Mouse (Mus musculus): ENCODE measurements around the gene Mex3d. TPM values are rescaled to one million over a fixed set of nuclear protein-coding genes. Genes with fewer than 3 reads are reported as not detected.
A peak's percentile ranks its signal among the peaks of the same experiment; 100 is the strongest.
"Not testable (repeated sequence)": the region's sequence is repeated elsewhere in the genome, so short reads cannot be mapped to it uniquely, and the experiment has no call there.

Gene Mex3d
- total and polyA plus RNA-seq, 2 experiments from 2014 or later: 2.9 to 20.0 TPM

GRCm38 (mm10) chr10:80347514-80347967 lies 39.9 kb downstream of the Mex3d start:
- TF ChIP-seq CTCF (IDR thresholded peaks at IDR 0.05; ENCODE audit: low read depth) (no peak), EP300 (IDR thresholded peaks at IDR 0.05; ENCODE audit: low read depth) (no peak)
- Histone ChIP-seq H3K27me3 (ENCODE audit: control insufficient read depth, insufficient read depth, low read length) (peaks cover 63% of the 10 kb centered on the region), H3K9me3 (replicated peaks; ENCODE audit: control insufficient read depth, low read length) (no peaks in the 10 kb centered on the region), H3K4me3 (ENCODE audit: low read depth, low read length) (peak overlapping the region; percentile 59), H3K4me1 (ENCODE audit: control insufficient read depth, insufficient read depth) (peaks cover 33% of the 10 kb centered on the region), H3K9ac (replicated peaks; ENCODE audit: low read depth, low read length) (peak overlapping the region; percentile 62), H3K4me2 (ENCODE audit: low read depth, low read length) (peak overlapping the region; percentile 85), H3K36me3 (replicated peaks; ENCODE audit: control insufficient read depth, insufficient read depth, low read length) (no peaks in the 10 kb centered on the region), H3K27ac (ENCODE audit: low read depth) (peak overlapping the region; percentile 46)
- ATAC-seq (ENCODE audit: insufficient read depth, low read depth) (no peak), DNase-seq (ENCODE audit: low spot score) (peak; percentile 5)
- 7% methylated on average over 17 of the region's 17 CpGs for WGBS

GRCm38 (mm10) chr10:80345929-80346328 lies 41.5 kb downstream of the Mex3d start:
- peaks cover 67% of the 10 kb centered on the region for H3K27me3 ChIP-seq (ENCODE audit: control insufficient read depth, insufficient read depth, low read length)
- not testable (repeated sequence) for H3K4me2 ChIP-seq (ENCODE audit: low read depth, low read length); H3K4me3 ChIP-seq (ENCODE audit: low read depth, low read length); DNase-seq (ENCODE audit: low spot score); ATAC-seq (ENCODE audit: insufficient read depth, low read depth); H3K9me3 ChIP-seq (replicated peaks; ENCODE audit: control insufficient read depth, low read length); H3K9ac ChIP-seq (replicated peaks; ENCODE audit: low read depth, low read length); H3K36me3 ChIP-seq (replicated peaks; ENCODE audit: control insufficient read depth, insufficient read depth, low read length); H3K27ac ChIP-seq (ENCODE audit: low read depth)
- peaks cover 33% of the 10 kb centered on the region for H3K4me1 ChIP-seq (ENCODE audit: control insufficient read depth, insufficient read depth)
- WGBS: 85% methylated on average over 5 of the region's 6 CpGs

GRCm38 (mm10) chr10:80345122-80345521 lies 42.3 kb downstream of the Mex3d start:
- no peak overlapping the region for H3K4me3 ChIP-seq (ENCODE audit: low read depth, low read length)
- DNase-seq (ENCODE audit: low spot score) (peak; percentile 2), ATAC-seq (ENCODE audit: insufficient read depth, low read depth) (no peak)
- H3K27ac ChIP-seq (ENCODE audit: low read depth): no peak overlapping the region
- H3K4me2 ChIP-seq (ENCODE audit: low read depth, low read length): peak overlapping the region; percentile 13; the same call in 1 of the 2 replicates
- H3K9me3 ChIP-seq (replicated peaks; ENCODE audit: control insufficient read depth, low read length): no peaks in the 10 kb centered on the region
- 19% methylated on average over 16 of the region's 16 CpGs for WGBS
- no peak overlapping the region for H3K9ac ChIP-seq (replicated peaks; ENCODE audit: low read depth, low read length)
- TF ChIP-seq CTCF (IDR thresholded peaks at IDR 0.05; ENCODE audit: low read depth) (no peak), EP300 (IDR thresholded peaks at IDR 0.05; ENCODE audit: low read depth) (no peak)
- no peaks in the 10 kb centered on the region for H3K36me3 ChIP-seq (replicated peaks; ENCODE audit: control insufficient read depth, insufficient read depth, low read length)
- peaks cover 71% of the 10 kb centered on the region for H3K27me3 ChIP-seq (ENCODE audit: control insufficient read depth, insufficient read depth, low read length)
- peaks cover 33% of the 10 kb centered on the region for H3K4me1 ChIP-seq (ENCODE audit: control insufficient read depth, insufficient read depth)

- ATAC-seq (ENCODE audit: insufficient read depth, low read depth): no peak
- H3K9ac ChIP-seq (replicated peaks; ENCODE audit: low read depth, low read length): no peak overlapping the region
Observed at GRCm38 (mm10) chr10:80344131-80344661, 43.3 kb downstream of the Mex3d start.

GRCm38 (mm10) chr10:80343425-80343895 lies 44.0 kb downstream of the Mex3d start:
- ATAC-seq (ENCODE audit: insufficient read depth, low read depth) (no peak), DNase-seq (ENCODE audit: low spot score) (no peak)
- Histone ChIP-seq H3K9me3 (replicated peaks; ENCODE audit: control insufficient read depth, low read length) (no peaks in the 10 kb centered on the region), H3K36me3 (replicated peaks; ENCODE audit: control insufficient read depth, insufficient read depth, low read length) (no peaks in the 10 kb centered on the region), H3K4me1 (ENCODE audit: control insufficient read depth, insufficient read depth) (peaks cover 29% of the 10 kb centered on the region), H3K27me3 (ENCODE audit: control insufficient read depth, insufficient read depth, low read length) (peaks cover 56% of the 10 kb centered on the region), H3K9ac (replicated peaks; ENCODE audit: low read depth, low read length) (no peak overlapping the region), H3K4me2 (ENCODE audit: low read depth, low read length) (peak overlapping the region; percentile 41; the same call in 1 of the 2 replicates), H3K27ac (ENCODE audit: low read depth) (no peak overlapping the region), H3K4me3 (ENCODE audit: low read depth, low read length) (peak overlapping the region; percentile 16; the same call in 1 of the 2 replicates)
- TF ChIP-seq EP300 (IDR thresholded peaks at IDR 0.05; ENCODE audit: low read depth): no peak
- WGBS: 54% methylated on average over 13 of the region's 13 CpGs

More at GRCm38 (mm10) chr10:80344131-80344661, 43.3 kb downstream of the Mex3d start:
- 20% methylated on average over 9 of the region's 9 CpGs for WGBS
- no peak overlapping the region for H3K27ac ChIP-seq (ENCODE audit: low read depth)
- H3K4me1 ChIP-seq (ENCODE audit: control insufficient read depth, insufficient read depth): peaks cover 33% of the 10 kb centered on the region
- no peak overlapping the region for H3K4me3 ChIP-seq (ENCODE audit: low read depth, low read length)
- no peak overlapping the region for H3K4me2 ChIP-seq (ENCODE audit: low read depth, low read length)
- peaks cover 62% of the 10 kb centered on the region for H3K27me3 ChIP-seq (ENCODE audit: control insufficient read depth, insufficient read depth, low read length)
- no peaks in the 10 kb centered on the region for H3K9me3 ChIP-seq (replicated peaks; ENCODE audit: control insufficient read depth, low read length)
- H3K36me3 ChIP-seq (replicated peaks; ENCODE audit: control insufficient read depth, insufficient read depth, low read length): no peaks in the 10 kb centered on the region
- TF ChIP-seq EP300 (IDR thresholded peaks at IDR 0.05; ENCODE audit: low read depth) (no peak), CTCF (IDR thresholded peaks at IDR 0.05; ENCODE audit: low read depth) (no peak)
- DNase-seq (ENCODE audit: low spot score): peak; percentile 20
